Mouse (Mus musculus): ENCODE results near the gene Tmem229b.

GRCm38 (mm10) chr12:79052073-79052472 lies 44.6 kb upstream of the Tmem229b start:
- TF ChIP-seq CTCF (IDR thresholded peaks at IDR 0.05; ENCODE audit: low read depth, low read length): no peak
- TF ChIP-seq POLR2A (IDR thresholded peaks at IDR 0.05; ENCODE audit: extremely low read depth, insufficient read depth, low read length): no peak
